Mouse (Mus musculus): ENCODE measurements at regions not wholly inside any gene's neighbourhood (a gene's known extent, or its start where the extent isn't known, plus 50 kb on each side); places are given as distances from the start of the nearest gene placed in this dataset.

GRCm38 (mm10) chr14:114876427-114876826, 215.6 kb upstream of the Gpc5 start:
- no peak overlapping the region for H3K27ac ChIP-seq (ENCODE audit: control insufficient read depth, low read depth, low read length)
- peaks cover 0 to 17% of the 10 kb centered on the region in 2 experiments; a peak in 2 of 4 replicates for H3K27me3 ChIP-seq (ENCODE audit: control insufficient read depth in 1 of 2, insufficient read depth in 2 of 2, low read length in 2 of 2)
- no peaks in the 10 kb centered on the region for H3K9me3 ChIP-seq (replicated peaks; ENCODE audit: insufficient read depth, low read length)
- H3K4me3 ChIP-seq (ENCODE audit: control insufficient read depth in 1 of 2, insufficient read depth in 1 of 2, low read depth in 2 of 2, low read length in 2 of 2) = no peak overlapping the region
- H3K9ac ChIP-seq (ENCODE audit: control insufficient read depth, low read depth, low read length, poor library complexity, severe bottlenecking) = no peak overlapping the region
- no peaks in the 10 kb centered on the region for H3K4me1 ChIP-seq (ENCODE audit: control insufficient read depth in 1 of 2, insufficient read depth in 2 of 2, low read length in 2 of 2)
- no peaks in the 10 kb centered on the region for H3K36me3 ChIP-seq (ENCODE audit: control insufficient read depth in 1 of 2, insufficient read depth in 2 of 2, low read length in 2 of 2)
- DNase-seq (ENCODE audit: low read depth, low spot score) = no peak
- H3K79me2 ChIP-seq (ENCODE audit: control insufficient read depth, insufficient read depth, low read length, poor library complexity) = no peaks in the 10 kb centered on the region
- TF ChIP-seq ZNF384 (IDR thresholded peaks at IDR 0.05; ENCODE audit: low read depth, low read length) (no peak), HCFC1 (IDR thresholded peaks at IDR 0.05; ENCODE audit: low read depth, low read length) (no peak), MAFK (IDR thresholded peaks at IDR 0.05; ENCODE audit: borderline replicate concordance, low read depth, low read length) (no peak), ZC3H11A (IDR thresholded peaks at IDR 0.05; ENCODE audit: low read depth, low read length) (no peak), RCOR1 (IDR thresholded peaks at IDR 0.05; ENCODE audit: low read depth, low read length) (no peak), TCF12 (IDR thresholded peaks at IDR 0.05; ENCODE audit: low read depth, low read length) (no peak), SMC3 (IDR thresholded peaks at IDR 0.05; ENCODE audit: low read depth, low read length) (no peak)

GRCm38 (mm10) chr14:114877477-114877876, 214.5 kb upstream of the Gpc5 start:
- no peak for TF ChIP-seq EP300 (IDR thresholded peaks at IDR 0.05; ENCODE audit: low read depth in 1 of 2, low read length in 2 of 2)
- TF ChIP-seq GATA1 (IDR thresholded peaks at IDR 0.05; ENCODE audit: low read depth, low read length) = no peak
- TF ChIP-seq POLR2A (IDR thresholded peaks at IDR 0.05; ENCODE audit: control insufficient read depth in 1 of 2, insufficient read depth in 1 of 2, low read depth in 1 of 2, low read length in 2 of 2, poor library complexity in 1 of 2) = no peak
- TF ChIP-seq CTCF (IDR thresholded peaks at IDR 0.05 in 2 of 3, conservative IDR thresholded peaks at IDR 0.05 in 1 of 3; ENCODE audit: control insufficient read depth in 1 of 3, insufficient read depth in 1 of 3, low read depth in 2 of 3, low read length in 3 of 3, poor library complexity in 1 of 3, severe bottlenecking in 1 of 3) = no peak
- no peak for TF ChIP-seq MXI1 (IDR thresholded peaks at IDR 0.05; ENCODE audit: low read depth, low read length)
- TF ChIP-seq TCF12 (IDR thresholded peaks at IDR 0.05; ENCODE audit: low read depth, low read length) = no peak
- no peak for TF ChIP-seq E2F4 (IDR thresholded peaks at IDR 0.05; ENCODE audit: borderline replicate concordance, low read depth, low read length)
- no peak for TF ChIP-seq SMC3 (IDR thresholded peaks at IDR 0.05; ENCODE audit: low read depth, low read length)
- TF ChIP-seq CHD1 (IDR thresholded peaks at IDR 0.05; ENCODE audit: low read depth, low read length) = no peak
- no peak for TF ChIP-seq ZKSCAN1 (IDR thresholded peaks at IDR 0.05; ENCODE audit: low read depth, low read length)
- TF ChIP-seq MYC (IDR thresholded peaks at IDR 0.05; ENCODE audit: low read depth, low read length) = no peak
- TF ChIP-seq MAX (IDR thresholded peaks at IDR 0.05; ENCODE audit: low read length) = no peak
- TF ChIP-seq POLR2AphosphoS5 (IDR thresholded peaks at IDR 0.05; ENCODE audit: borderline replicate concordance, low read depth, low read length) = no peak
- TF ChIP-seq ZC3H11A (IDR thresholded peaks at IDR 0.05; ENCODE audit: low read depth, low read length) = no peak
- no peak for TF ChIP-seq ZNF384 (IDR thresholded peaks at IDR 0.05; ENCODE audit: low read depth, low read length)
- TF ChIP-seq KAT2A (conservative IDR thresholded peaks at IDR 0.05; ENCODE audit: low read depth, low read length) = no peak
- TF ChIP-seq ETS1 (IDR thresholded peaks at IDR 0.05; ENCODE audit: low read depth, low read length) = no peak
- H3K4me1 ChIP-seq (ENCODE audit: control insufficient read depth in 1 of 2, insufficient read depth in 2 of 2, low read length in 2 of 2) = no peaks in the 10 kb centered on the region
- H3K27ac ChIP-seq (ENCODE audit: control insufficient read depth, low read depth, low read length) = no peak overlapping the region
- DNase-seq (ENCODE audit: low read depth, low spot score) = no peak
- H3K27me3 ChIP-seq (ENCODE audit: control insufficient read depth in 1 of 2, insufficient read depth in 2 of 2, low read length in 2 of 2) = peaks cover 0 to 17% of the 10 kb centered on the region in 2 experiments; a peak in 2 of 4 replicates
- no peaks in the 10 kb centered on the region for H3K79me2 ChIP-seq (ENCODE audit: control insufficient read depth, insufficient read depth, low read length, poor library complexity)
- no peak overlapping the region for H3K4me3 ChIP-seq (ENCODE audit: control insufficient read depth in 1 of 2, insufficient read depth in 1 of 2, low read depth in 2 of 2, low read length in 2 of 2)
- H3K36me3 ChIP-seq (ENCODE audit: control insufficient read depth in 1 of 2, insufficient read depth in 2 of 2, low read length in 2 of 2) = no peaks in the 10 kb centered on the region
- no peak overlapping the region for H3K9ac ChIP-seq (ENCODE audit: control insufficient read depth, low read depth, low read length, poor library complexity, severe bottlenecking)
- no peaks in the 10 kb centered on the region for H3K9me3 ChIP-seq (replicated peaks; ENCODE audit: insufficient read depth, low read length)
